Mouse (Mus musculus): Measurements from ENCODE around the gene 1700122O11Rik.
A peak's percentile ranks its signal among the peaks of the same experiment; 100 is the strongest.

1700122O11Rik gene

GRCm38 (mm10) chr17:48027677-48028076 is 10.4 kb downstream of the 1700122O11Rik start:
- no peak for DNase-seq

GRCm38 (mm10) chr17:48027019-48027418 is 11.1 kb downstream of the 1700122O11Rik start:
- no peak for DNase-seq

GRCm38 (mm10) chr17:48024045-48024444 is 14.0 kb downstream of the 1700122O11Rik start:
- no peak for DNase-seq

- peak; percentile 73 for DNase-seq
These were observed 18.5 kb downstream of the 1700122O11Rik start for GRCm38 (mm10) chr17:48019585-48019984.

GRCm38 (mm10) chr17:48016566-48016965 is 21.5 kb downstream of the 1700122O11Rik start:
- DNase-seq, result no peak

GRCm38 (mm10) chr17:48012561-48012960 is 25.5 kb downstream of the 1700122O11Rik start:
- DNase-seq, result no peak

GRCm38 (mm10) chr17:48011105-48011504 is 27.0 kb downstream of the 1700122O11Rik start:
- no peak for DNase-seq

- no peak for DNase-seq
These were observed 27.8 kb downstream of the 1700122O11Rik start for GRCm38 (mm10) chr17:48010283-48010682.

- no peak for DNase-seq
These were observed 32.3 kb downstream of the 1700122O11Rik start for GRCm38 (mm10) chr17:48005816-48006215.

GRCm38 (mm10) chr17:48005091-48005490 is 33.0 kb downstream of the 1700122O11Rik start:
- no peak for DNase-seq

GRCm38 (mm10) chr17:48004619-48005018 is 33.5 kb downstream of the 1700122O11Rik start:
- DNase-seq, result no peak

GRCm38 (mm10) chr17:48002486-48002885 is 35.6 kb downstream of the 1700122O11Rik start:
- no peak for DNase-seq

GRCm38 (mm10) chr17:48001586-48002361 is 36.3 kb downstream of the 1700122O11Rik start:
- DNase-seq, result peak; percentile 93

GRCm38 (mm10) chr17:48001157-48001556 is 36.9 kb downstream of the 1700122O11Rik start:
- DNase-seq, result peak; percentile 35

- DNase-seq, result no peak
These were observed 38.3 kb downstream of the 1700122O11Rik start for GRCm38 (mm10) chr17:47999812-48000211.

- peak; percentile 86 for DNase-seq
These were observed 38.7 kb downstream of the 1700122O11Rik start for GRCm38 (mm10) chr17:47999403-47999802.

GRCm38 (mm10) chr17:47997806-47998205 is 40.3 kb downstream of the 1700122O11Rik start:
- DNase-seq, result no peak

- no peak for DNase-seq
These were observed 47.5 kb downstream of the 1700122O11Rik start for GRCm38 (mm10) chr17:47990392-47991123.

- DNase-seq, result peak; percentile 57
These were observed 48.1 kb downstream of the 1700122O11Rik start for GRCm38 (mm10) chr17:47989951-47990378.

GRCm38 (mm10) chr17:47988811-47989210 is 49.3 kb downstream of the 1700122O11Rik start:
- no peak for DNase-seq

GRCm38 (mm10) chr17:47988074-47988473 is 50.0 kb downstream of the 1700122O11Rik start:
- DNase-seq, result no peak
